Mouse (Mus musculus): Measurements from ENCODE around the gene Mtmr1. TPM values are rescaled to one million over a fixed set of nuclear protein-coding genes. Genes with fewer than 3 reads are reported as not detected.
"Not testable (repeated sequence)": the region's sequence is repeated elsewhere in the genome, so short reads cannot be mapped to it uniquely, and the experiment has no call there.

Gene Mtmr1
- 10 to 100 TPM; 24.7 to 26.2 TPM for total RNA-seq (2021)
- long read RNA-seq, experiment 1, full-length matches to known transcripts = 4 of 34 reads
- long read RNA-seq, experiment 1, partial matches to known transcripts = 5 of 34 reads
- long read RNA-seq, experiment 1, other reads (novel, unspliced or antisense) = 25 of 34 reads
- long read RNA-seq, experiment 2, full-length matches to known transcripts = 2 of 29 reads
- long read RNA-seq, experiment 2, partial matches to known transcripts = 1 of 29 reads
- long read RNA-seq, experiment 2, other reads (novel, unspliced or antisense) = 26 of 29 reads

GRCm38 (mm10) chrX:71364554-71364991 is at the start of gene Mtmr1:
TSS of gene Mtmr1 (plus strand) at chrX:71364760.
- DNase-seq = peak; percentile 76

GRCm38 (mm10) chrX:71352033-71352432 is 12.5 kb upstream of the Mtmr1 start:
- DNase-seq = no peak

GRCm38 (mm10) chrX:71355331-71355730 is 9.2 kb upstream of the Mtmr1 start:
- DNase-seq = no peak

GRCm38 (mm10) chrX:71361793-71362192 is 2.8 kb upstream of the Mtmr1 start:
- DNase-seq = not testable (repeated sequence)

- DNase-seq = no peak
These were observed 498 bp upstream of the Mtmr1 start for GRCm38 (mm10) chrX:71364062-71364461.

- peak; percentile 10 for DNase-seq
These were observed 451 bp downstream of the Mtmr1 start for GRCm38 (mm10) chrX:71365011-71365410.

GRCm38 (mm10) chrX:71365510-71365909 is 950 bp downstream of the Mtmr1 start:
- no peak for DNase-seq

- DNase-seq = no peak
These were observed 2.4 kb downstream of the Mtmr1 start for GRCm38 (mm10) chrX:71366973-71367372.

- DNase-seq = no peak
These were observed 12.2 kb downstream of the Mtmr1 start for GRCm38 (mm10) chrX:71376781-71377180.

- DNase-seq = no peak
These were observed 13.9 kb downstream of the Mtmr1 start for GRCm38 (mm10) chrX:71378435-71378834.

GRCm38 (mm10) chrX:71381571-71381970 is 17.0 kb downstream of the Mtmr1 start:
- DNase-seq = no peak

- DNase-seq = no peak
These were observed 31.8 kb downstream of the Mtmr1 start for GRCm38 (mm10) chrX:71396326-71396725.

GRCm38 (mm10) chrX:71406290-71406689 is 41.7 kb downstream of the Mtmr1 start:
- DNase-seq = no peak

GRCm38 (mm10) chrX:71408386-71408785 is 43.8 kb downstream of the Mtmr1 start:
- no peak for DNase-seq

GRCm38 (mm10) chrX:71412776-71413175 is 48.2 kb downstream of the Mtmr1 start:
- no peak for DNase-seq

- no peak for DNase-seq
These were observed 49.1 kb downstream of the Mtmr1 start for GRCm38 (mm10) chrX:71413616-71414015.

GRCm38 (mm10) chrX:71424852-71425251 is 60.3 kb downstream of the Mtmr1 start:
- DNase-seq = no peak

GRCm38 (mm10) chrX:71425746-71426519 is 61.4 kb downstream of the Mtmr1 start:
- DNase-seq = peak; percentile 86

GRCm38 (mm10) chrX:71427491-71427890 is 62.9 kb downstream of the Mtmr1 start:
- no peak for DNase-seq

- no peak for DNase-seq
These were observed 66.3 kb downstream of the Mtmr1 start for GRCm38 (mm10) chrX:71430900-71431299.

- no peak for DNase-seq
These were observed 69.9 kb downstream of the Mtmr1 start for GRCm38 (mm10) chrX:71434448-71434847.

GRCm38 (mm10) chrX:71434860-71435259 is 70.3 kb downstream of the Mtmr1 start:
- DNase-seq = no peak

GRCm38 (mm10) chrX:71435542-71435941 is 71.0 kb downstream of the Mtmr1 start:
- no peak for DNase-seq

- DNase-seq = no peak
These were observed 74.9 kb downstream of the Mtmr1 start for GRCm38 (mm10) chrX:71439473-71439872.
